11 mouse cellular contexts compared by ENCODE assay signal in genomic region chr7:70347618-70347958, GRCm38 (mm10). TPM values are rescaled to one million over a fixed set of nuclear protein-coding genes. Genes with fewer than 3 reads are reported as not detected.
DNase-seq lines count a peak whose midpoint lies in the region; ATAC-seq and TF ChIP-seq lines count a peak whose summit lies in the region.
"Had no signal": no experiment of that assay in that cellular context is flagged by ENCODE, and none has a peak within 500 bp of the region (broad histone marks: within the 10 kb centered on the region; RNA-seq: fewer than 3 reads in every experiment).

No protein-coding gene starts in this region.

- H3K36me3 ChIP-seq in kidney, adult 2 months (ENCODE audit: control insufficient read depth, insufficient read depth, low read length): no peaks in the 10 kb centered on the region
- no peaks in the 10 kb centered on the region for H3K36me3 ChIP-seq in forebrain, embryonic 12.5 days (replicated peaks)
- H3K36me3 ChIP-seq in hindbrain, postnatal 0 days (ENCODE audit: insufficient read depth, low read length): no peaks in the 10 kb centered on the region
- H3K36me3 ChIP-seq in midbrain, postnatal 0 days (ENCODE audit: insufficient read depth, low read length): no peaks in the 10 kb centered on the region
- H3K36me3 ChIP-seq: liver, embryonic 13.5 days had no signal

- peak; percentile 10; the same call in 1 of the 2 replicates for ATAC-seq in forebrain, embryonic 12.5 days (ENCODE audit: low FRiP score)
- no peak for ATAC-seq in hindbrain, postnatal 0 days
- no peak for ATAC-seq in midbrain, postnatal 0 days (ENCODE audit: low FRiP score)

- H3K9me3 ChIP-seq in forebrain, embryonic 12.5 days: no peaks in the 10 kb centered on the region
- no peaks in the 10 kb centered on the region for H3K9me3 ChIP-seq in hindbrain, postnatal 0 days (ENCODE audit: low read length)
- H3K9me3 ChIP-seq in midbrain, postnatal 0 days (ENCODE audit: low read length): no peaks in the 10 kb centered on the region
- H3K9me3 ChIP-seq: liver, embryonic 13.5 days had no signal

- H3K27me3 ChIP-seq in kidney, adult 2 months (replicated peaks; ENCODE audit: control insufficient read depth, insufficient read depth, low read length): no peaks in the 10 kb centered on the region
- H3K27me3 ChIP-seq in forebrain, embryonic 12.5 days: peaks cover 79% of the 10 kb centered on the region
- H3K27me3 ChIP-seq in hindbrain, postnatal 0 days (ENCODE audit: insufficient read depth, low read length): peaks cover 19% of the 10 kb centered on the region; the same call in 1 of the 2 replicates
- peaks cover 49% of the 10 kb centered on the region for H3K27me3 ChIP-seq in midbrain, postnatal 0 days (ENCODE audit: insufficient read depth, low read length)

- TF ChIP-seq CTCF in kidney, adult 2 months (conservative IDR thresholded peaks at IDR 0.05; ENCODE audit: insufficient read depth, insufficient read length, low read depth, low read length): no peak
- TF ChIP-seq CTCF in hindbrain, postnatal 0 days (IDR thresholded peaks at IDR 0.05; ENCODE audit: low read depth): no peak
- TF ChIP-seq CTCF in midbrain, postnatal 0 days (IDR thresholded peaks at IDR 0.05): no peak
- TF ChIP-seq CTCF in lung, adult 2 months (IDR thresholded peaks at IDR 0.05; ENCODE audit: insufficient read depth, low read length): no peak

- peak overlapping the region; percentile 92 for H3K9ac ChIP-seq in forebrain, embryonic 12.5 days
- H3K9ac ChIP-seq in hindbrain, postnatal 0 days (replicated peaks; ENCODE audit: low read length): peak overlapping the region; percentile 22
- H3K9ac ChIP-seq in midbrain, postnatal 0 days (replicated peaks; ENCODE audit: low read length, poor library complexity, severe bottlenecking): peak overlapping the region; percentile 42; the same call in 1 of the 2 replicates
- H3K9ac ChIP-seq: liver, embryonic 13.5 days had no signal

- peaks cover 13% of the 10 kb centered on the region; the same call in 1 of the 2 replicates for H3K4me1 ChIP-seq in kidney, adult 2 months (ENCODE audit: control insufficient read depth, insufficient read depth, low read length)
- H3K4me1 ChIP-seq in forebrain, embryonic 12.5 days: peaks cover 70% of the 10 kb centered on the region
- no peaks in the 10 kb centered on the region; the same call in 1 of the 2 replicates for H3K4me1 ChIP-seq in hindbrain, postnatal 0 days (ENCODE audit: insufficient read depth, low read length)
- H3K4me1 ChIP-seq in midbrain, postnatal 0 days (ENCODE audit: insufficient read depth, low read length): no peaks in the 10 kb centered on the region
- peaks cover 2% of the 10 kb centered on the region for H3K4me1 ChIP-seq in lung, adult 2 months (ENCODE audit: control insufficient read depth, insufficient read depth, low read length)

- peak overlapping the region; percentile 67 for H3K27ac ChIP-seq in kidney, adult 2 months (ENCODE audit: insufficient read depth, low read depth, low read length)
- H3K27ac ChIP-seq in forebrain, embryonic 12.5 days: peak overlapping the region; percentile 98
- H3K27ac ChIP-seq in hindbrain, postnatal 0 days: peak overlapping the region; percentile 92
- peak overlapping the region; percentile 68 for H3K27ac ChIP-seq in midbrain, postnatal 0 days (ENCODE audit: low read depth, low read length)

- peak overlapping the region; percentile 88 for H3K4me2 ChIP-seq in forebrain, embryonic 12.5 days
- H3K4me2 ChIP-seq in hindbrain, postnatal 0 days (ENCODE audit: low read depth, low read length): peak overlapping the region; percentile 68
- peak overlapping the region; percentile 65 for H3K4me2 ChIP-seq in midbrain, postnatal 0 days (ENCODE audit: low read depth, low read length, poor library complexity, severe bottlenecking)
- H3K4me2 ChIP-seq: liver, embryonic 13.5 days had no signal

- DNase-seq in kidney, adult 2 months: peak; percentile 45
- no peak for DNase-seq in kidney, postnatal 14 days
- no peak for DNase-seq in hindbrain, postnatal 0 days (ENCODE audit: low spot score)
- DNase-seq in midbrain, postnatal 0 days (ENCODE audit: low spot score): no peak
- no peak for DNase-seq in layer of hippocampus, adult 9-11 months
- no peak for DNase-seq in urinary bladder, postnatal 14 days (ENCODE audit: low spot score)
- DNase-seq in lung, adult 2 months: no peak
- DNase-seq: gastrocnemius, postnatal 10 days; liver, embryonic 13.5 days had no signal

- H3K4me3 ChIP-seq in kidney, adult 2 months (ENCODE audit: insufficient read depth, low read depth, low read length): no peak overlapping the region
- H3K4me3 ChIP-seq in forebrain, embryonic 12.5 days (replicated peaks): peak overlapping the region; percentile 66
- 0 out of 2 replicates have a peak overlapping the region, but pooled peaks have one; percentile 1 for H3K4me3 ChIP-seq in hindbrain, postnatal 0 days (ENCODE audit: low read length)
- no peak overlapping the region for H3K4me3 ChIP-seq in midbrain, postnatal 0 days (ENCODE audit: low read depth, low read length)
- H3K4me3 ChIP-seq in lung, adult 2 months (replicated peaks; ENCODE audit: extremely low read depth, low read depth, low read length): no peak overlapping the region
- H3K4me3 ChIP-seq: liver, embryonic 13.5 days had no signal

- WGBS in kidney, adult 2 months: 55% methylated on average over 14 of the region's 14 CpGs
- 8% methylated on average over 12 of the region's 14 CpGs for WGBS in forebrain, embryonic 12.5 days
- WGBS in hindbrain, postnatal 0 days: 23% methylated on average over 14 of the region's 14 CpGs
- WGBS in midbrain, postnatal 0 days: 12% methylated on average over 14 of the region's 14 CpGs
- 45% methylated on average over 14 of the region's 14 CpGs for WGBS in lung, adult 2 months

- TF ChIP-seq POLR2A in kidney, adult 2 months (IDR thresholded peaks at IDR 0.05; ENCODE audit: low read depth, low read length): no peak
- TF ChIP-seq POLR2A in lung, adult 2 months (IDR thresholded peaks at IDR 0.05; ENCODE audit: borderline replicate concordance, extremely low read depth, low read depth, low read length): no peak

RNA-seq across cellular contexts. Expression of gene Nr2f2, which starts 18.9 kb away (rescaled TPM):
- polyA plus RNA-seq in kidney, adult 2 months (2012; rRNA removed): 193 and 288 TPM in 2 replicates
- 129 and 162 TPM in 2 replicates for polyA plus RNA-seq in forebrain, embryonic 12.5 days (2016; fragmentation: Nextera tagmentation; extraction: Ambion mirVana)
- total RNA-seq in hindbrain, postnatal 0 days (2014; rRNA removed): 33.2 and 43.1 TPM in 2 replicates
- 74.2 and 75.4 TPM in 2 replicates for polyA plus RNA-seq in hindbrain, postnatal 0 days (2015; fragmentation: Nextera tagmentation; extraction: Ambion mirVana)
- 38.9 and 43.2 TPM in 2 replicates for total RNA-seq in midbrain, postnatal 0 days (2014; rRNA removed)
- 65.4 and 81.6 TPM in 2 replicates for polyA plus RNA-seq in midbrain, postnatal 0 days (2015; fragmentation: Nextera tagmentation; extraction: Ambion mirVana)
- polyA plus RNA-seq in lung, adult 2 months (2012; rRNA removed): 231 and 263 TPM in 2 replicates
- total RNA-seq: MEL had no signal

Comparison
In these comparisons a context has a peak if more than half of its experiments do, and no peak if none do; other contexts are left out.
1. H3K4me3 ChIP-seq: peak in forebrain, embryonic 12.5 days (single experiment) and hindbrain, postnatal 0 days (single experiment); none in kidney, adult 2 months (single experiment), midbrain, postnatal 0 days (single experiment) and lung, adult 2 months (single experiment).
2. H3K9ac ChIP-seq: peak in every context shown above with its lines; median percentile 92 in forebrain, embryonic 12.5 days; 42 in midbrain, postnatal 0 days; 22 in hindbrain, postnatal 0 days.
3. Peak in every context shown above with its lines, with median percentiles within 50 percentile points of each other: H3K27ac ChIP-seq and H3K4me2 ChIP-seq.